Mouse (Mus musculus) neural tube, embryonic 14.5 days (tissue): ENCODE results near the gene Ptpn11. TPM values are rescaled to one million over a fixed set of nuclear protein-coding genes. Genes with fewer than 3 reads are reported as not detected.
A peak's percentile ranks its signal among the peaks of the same experiment; 100 is the strongest.

Experiments used
- ATAC-seq: fragments of 200-750 bp; cut with Nextera tagmentation; 2 replicates; pipeline ENCODE4 v1.8.0; 2017; ENCODE audit warnings: low read depth, mild to moderate bottlenecking, moderate TSS enrichment, moderate library complexity
- H3K27ac ChIP-seq: fragments of 300-500 bp; sonication (generic); 2 replicates; pipeline ENCODE4 v1.5.1; 2014; ENCODE audit warnings: low read depth, mild to moderate bottlenecking, control low read depth, low read length, moderate library complexity, mixed read lengths
- H3K27me3 ChIP-seq: fragments of 300-500 bp; sonication (generic); 2 replicates; pipeline ENCODE4 v1.6.1; 2014; ENCODE audit warnings: low read length; ENCODE audit not compliant: control insufficient read depth, insufficient read depth
- H3K36me3 ChIP-seq: fragments of 300-500 bp; sonication (generic); 2 replicates; pipeline ENCODE4 v1.6.1; 2014; ENCODE audit warnings: low read length, mixed read lengths; ENCODE audit not compliant: control insufficient read depth, insufficient read depth
- H3K4me1 ChIP-seq: fragments of 300-500 bp; sonication (generic); 2 replicates; pipeline ENCODE4 v1.6.1; 2014; ENCODE audit warnings: low read length; ENCODE audit not compliant: control insufficient read depth, insufficient read depth
- H3K4me2 ChIP-seq: fragments of 300-500 bp; sonication (generic); 2 replicates; pipeline ENCODE4 v1.6.1; 2014; ENCODE audit warnings: mild to moderate bottlenecking, low read depth, low read length, control low read depth
- H3K4me3 ChIP-seq: fragments of 300-500 bp; sonication (generic); 2 replicates; pipeline ENCODE4 v1.5.1; 2014; ENCODE audit warnings: low read depth, low read length, control low read depth, mixed read lengths
- H3K9ac ChIP-seq: fragments of 300-500 bp; sonication (generic); replicated peaks from 2 replicates; pipeline ENCODE4 v1.6.1; 2014; ENCODE audit warnings: low read depth, mild to moderate bottlenecking, control low read depth, low read length, mixed read lengths
- H3K9me3 ChIP-seq: fragments of 300-500 bp; sonication (generic); 2 replicates; pipeline ENCODE4 v1.6.1; 2016; ENCODE audit warnings: low read length; ENCODE audit not compliant: control insufficient read depth
- WGBS: fragments of 180-500 bp; shearing (Covaris S2); extraction: QIAGEN DNeasy Blood & Tissue Kit; methylation state at CpG from one replicate; pipeline ENCODE4 v1.1.7; 2014; 5-methylcytosine and 5-hydroxymethylcytosine counted together
- polyA plus RNA-seq: library from polyadenylated mRNA; unstranded; fragments of >200 nt; fragmentation: Nextera tagmentation; extraction: Ambion mirVana; gene quantifications from 2 replicates; pipeline ENCODE4 v1.2.1, GENCODE M21; 2014

The Ptpn11 gene
- polyA plus RNA-seq, 1 experiment from 2014 or later = 26.6 TPM

DNA sequence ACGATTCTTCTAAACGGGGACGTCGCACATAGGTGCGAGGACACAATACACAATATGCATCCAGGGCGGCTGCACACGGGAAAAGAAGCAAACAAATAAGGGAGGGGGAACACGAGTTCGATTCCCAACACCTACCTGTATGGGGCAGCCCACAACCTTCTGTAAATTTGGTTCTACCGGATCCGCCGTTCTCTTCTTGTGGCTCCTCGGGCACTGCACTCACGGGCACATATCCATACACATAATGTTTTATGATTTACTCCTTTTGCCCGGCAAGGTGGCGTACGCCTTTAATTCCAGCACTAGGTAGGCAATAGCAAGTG lies 348 bp upstream of the Ptpn11 start:
- H3K27ac ChIP-seq = peak overlapping the region; percentile 78
- peak overlapping the region; percentile 95 for H3K9ac ChIP-seq
- peak overlapping the region; percentile 87 for H3K4me3 ChIP-seq
- peaks cover 20% of the 10 kb centered on the region for H3K4me1 ChIP-seq
- ATAC-seq = peak; percentile 57
- WGBS = 9% methylated on average over 17 of the region's 17 CpGs
- peak overlapping the region; percentile 87 for H3K4me2 ChIP-seq
- H3K9me3 ChIP-seq = no peaks in the 10 kb centered on the region
- H3K27me3 ChIP-seq = peaks cover 2% of the 10 kb centered on the region; the same call in 1 of the 2 replicates
- no peaks in the 10 kb centered on the region for H3K36me3 ChIP-seq

GRCm38 (mm10) chr5:121190210-121190835 lies 874 bp downstream of the Ptpn11 start:
- Histone ChIP-seq H3K36me3 (no peaks in the 10 kb centered on the region), H3K27me3 (peaks cover 2% of the 10 kb centered on the region; the same call in 1 of the 2 replicates), H3K27ac (peak overlapping the region; percentile 78), H3K4me3 (peak overlapping the region; percentile 87), H3K9ac (peak overlapping the region; percentile 95), H3K4me2 (peak overlapping the region; percentile 87), H3K9me3 (no peaks in the 10 kb centered on the region), H3K4me1 (peaks cover 23% of the 10 kb centered on the region)
- WGBS = 31% methylated on average over 21 of the region's 21 CpGs
- ATAC-seq = no peak

DNA sequence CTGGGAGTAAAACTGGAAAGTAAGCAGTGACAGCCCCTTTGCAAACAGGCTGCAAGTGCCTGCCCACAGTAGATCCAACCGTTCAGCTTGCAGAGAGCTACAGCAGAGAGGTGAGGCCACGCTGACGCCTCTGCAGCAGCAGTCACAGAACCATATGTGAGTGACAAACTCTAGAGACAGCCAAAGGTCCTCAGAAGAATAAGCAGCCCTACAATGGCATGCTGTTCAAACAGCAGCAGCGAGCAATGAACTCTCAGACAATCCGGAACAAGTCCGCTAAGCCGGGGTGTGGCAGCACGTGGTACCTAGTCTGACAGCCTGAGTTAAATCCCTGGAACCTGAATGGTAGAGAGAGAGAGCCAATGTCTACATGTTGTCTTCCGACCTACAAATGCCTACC lies 2.0 kb downstream of the Ptpn11 start:
- H3K27ac ChIP-seq = no peak overlapping the region
- H3K9me3 ChIP-seq = no peaks in the 10 kb centered on the region
- H3K27me3 ChIP-seq = peaks cover 2% of the 10 kb centered on the region; the same call in 1 of the 2 replicates
- WGBS = 78% methylated on average over 9 of the region's 9 CpGs
- 0 out of 2 replicates have a peak overlapping the region, but pooled peaks have one; percentile 16 for H3K9ac ChIP-seq
- no peak for ATAC-seq
- H3K36me3 ChIP-seq = no peaks in the 10 kb centered on the region
- no peak overlapping the region for H3K4me2 ChIP-seq
- H3K4me1 ChIP-seq = peaks cover 31% of the 10 kb centered on the region
- H3K4me3 ChIP-seq = no peak overlapping the region

- H3K27ac ChIP-seq = no peak overlapping the region
- no peak for ATAC-seq
- no peak overlapping the region for H3K4me3 ChIP-seq
- H3K4me1 ChIP-seq = peaks cover 33% of the 10 kb centered on the region
- H3K27me3 ChIP-seq = peaks cover 2% of the 10 kb centered on the region; the same call in 1 of the 2 replicates
- H3K9me3 ChIP-seq = no peaks in the 10 kb centered on the region
- no peaks in the 10 kb centered on the region for H3K36me3 ChIP-seq
- H3K9ac ChIP-seq = peak overlapping the region; percentile 21; the same call in 1 of the 2 replicates
- no peak overlapping the region for H3K4me2 ChIP-seq
- 93% methylated on average over 9 of the region's 9 CpGs for whole genome bisulfite sequencing
Observed at GRCm38 (mm10) chr5:121188265-121188664, 2.9 kb downstream of the Ptpn11 start.

DNA sequence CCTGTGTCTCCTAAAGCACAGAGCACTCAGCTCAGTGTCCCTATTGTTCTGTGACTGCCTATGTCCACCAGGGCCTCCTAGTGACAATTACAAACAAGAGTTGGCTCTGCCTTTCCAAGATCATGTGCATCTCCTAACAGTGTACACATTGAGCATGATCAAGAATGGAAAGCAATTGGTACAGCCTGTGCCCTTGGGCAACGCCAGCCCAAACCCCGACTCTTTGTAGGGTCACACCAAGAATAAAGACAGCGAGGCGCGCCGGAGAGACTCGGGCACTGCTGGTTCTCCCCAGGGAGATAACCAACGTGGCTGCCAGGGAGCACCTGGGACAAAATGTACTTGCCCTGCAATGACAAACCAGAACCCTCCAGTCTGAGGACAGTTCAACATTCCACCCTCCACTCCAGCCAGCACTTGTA lies 3.6 kb downstream of the Ptpn11 start:
- peaks cover 37% of the 10 kb centered on the region for H3K4me1 ChIP-seq
- ATAC-seq = no peak
- H3K4me3 ChIP-seq = no peak overlapping the region
- H3K27ac ChIP-seq = no peak overlapping the region
- H3K27me3 ChIP-seq = peaks cover 2% of the 10 kb centered on the region; the same call in 1 of the 2 replicates
- no peaks in the 10 kb centered on the region for H3K9me3 ChIP-seq
- H3K36me3 ChIP-seq = no peaks in the 10 kb centered on the region
- peak overlapping the region; percentile 21; the same call in 1 of the 2 replicates for H3K9ac ChIP-seq
- 50% methylated on average over 8 of the region's 8 CpGs for WGBS
- no peak overlapping the region for H3K4me2 ChIP-seq

DNA sequence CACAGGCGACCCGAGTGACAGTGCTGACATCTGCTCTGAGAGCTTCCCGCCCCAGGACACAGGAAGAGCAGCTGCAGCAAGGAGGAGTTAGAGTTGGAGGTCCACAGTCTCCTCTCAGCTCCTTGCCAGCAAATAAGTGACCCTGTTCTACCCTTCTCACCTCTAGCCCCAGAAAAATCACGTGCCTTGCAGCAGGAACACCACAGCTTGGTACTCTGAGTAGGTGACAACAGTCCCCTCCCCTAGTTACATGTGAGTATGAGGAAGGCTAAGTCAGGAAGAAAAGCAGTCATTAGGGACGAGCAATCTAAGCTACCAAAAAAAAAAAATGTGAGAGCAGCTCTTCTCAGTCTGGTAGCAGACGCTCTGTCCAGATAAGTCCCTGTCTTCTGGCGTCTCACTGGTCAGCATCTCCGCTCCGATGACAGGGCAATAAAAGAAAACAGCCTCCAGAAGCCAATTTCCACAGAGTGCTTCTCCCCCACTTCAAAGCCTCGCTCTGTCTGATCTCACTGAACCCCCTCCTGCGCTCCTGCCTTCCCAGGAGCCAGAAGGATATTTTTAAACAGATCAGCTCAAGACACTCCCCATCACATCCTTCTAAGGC lies 6.1 kb downstream of the Ptpn11 start:
- Histone ChIP-seq H3K9ac (no peak overlapping the region), H3K27me3 (no peaks in the 10 kb centered on the region), H3K9me3 (no peaks in the 10 kb centered on the region), H3K27ac (no peak overlapping the region; the same call in 1 of the 2 replicates), H3K4me2 (no peak overlapping the region), H3K36me3 (no peaks in the 10 kb centered on the region), H3K4me3 (no peak overlapping the region), H3K4me1 (peaks cover 37% of the 10 kb centered on the region)
- WGBS = 14% methylated on average over 11 of the region's 11 CpGs
- ATAC-seq = peak; percentile 15; the same call in 1 of the 2 replicates

- H3K9me3 ChIP-seq = no peaks in the 10 kb centered on the region
- no peaks in the 10 kb centered on the region for H3K36me3 ChIP-seq
- no peak for ATAC-seq
- H3K4me3 ChIP-seq = no peak overlapping the region
- no peak overlapping the region for H3K9ac ChIP-seq
- H3K27me3 ChIP-seq = no peaks in the 10 kb centered on the region
- peaks cover 37% of the 10 kb centered on the region for H3K4me1 ChIP-seq
- no peak overlapping the region for H3K27ac ChIP-seq
- no peak overlapping the region for H3K4me2 ChIP-seq
- 63% methylated on average over 2 of the region's 2 CpGs for WGBS
Observed at GRCm38 (mm10) chr5:121184375-121184774, 6.8 kb downstream of the Ptpn11 start.

DNA sequence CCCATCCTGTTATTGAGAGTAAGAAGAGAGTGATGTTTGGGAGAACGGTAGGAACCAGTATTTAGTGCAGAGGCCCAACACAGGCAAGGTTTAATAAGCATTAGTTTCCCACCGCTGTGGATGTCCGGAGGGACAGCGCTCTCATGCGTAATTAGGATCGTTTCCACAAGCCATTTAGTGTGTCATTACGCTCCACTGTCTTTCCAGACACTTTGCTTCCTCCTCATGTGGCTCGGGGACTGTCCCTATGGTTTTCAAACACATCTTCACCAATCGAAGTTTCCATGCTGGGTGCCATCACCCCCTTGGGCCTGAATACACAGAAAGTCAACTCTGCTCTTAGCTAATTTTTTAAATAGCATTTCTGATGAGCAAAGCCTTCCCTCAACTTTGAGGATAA lies 7.9 kb downstream of the Ptpn11 start:
- H3K9me3 ChIP-seq = no peaks in the 10 kb centered on the region
- H3K27ac ChIP-seq = no peak overlapping the region
- 28% methylated on average over 9 of the region's 9 CpGs for WGBS
- peaks cover 29% of the 10 kb centered on the region for H3K4me1 ChIP-seq
- H3K9ac ChIP-seq = no peak overlapping the region
- H3K4me2 ChIP-seq = no peak overlapping the region
- H3K36me3 ChIP-seq = no peaks in the 10 kb centered on the region
- no peak overlapping the region for H3K4me3 ChIP-seq
- H3K27me3 ChIP-seq = no peaks in the 10 kb centered on the region
- no peak for ATAC-seq

GRCm38 (mm10) chr5:121179077-121179857 lies 11.9 kb downstream of the Ptpn11 start:
- 72% methylated on average over 9 of the region's 9 CpGs for WGBS
- Histone ChIP-seq H3K9ac (no peak overlapping the region), H3K4me3 (no peak overlapping the region), H3K9me3 (no peaks in the 10 kb centered on the region), H3K4me2 (no peak overlapping the region), H3K36me3 (0 out of 2 replicates have a peak, but pooled peaks cover 3% of the 10 kb centered on the region), H3K4me1 (0 out of 2 replicates have a peak, but pooled peaks cover 7% of the 10 kb centered on the region), H3K27me3 (no peaks in the 10 kb centered on the region), H3K27ac (no peak overlapping the region)
- ATAC-seq = no peak
